Mouse (Mus musculus) lung, adult 18-20 months (tissue): ENCODE measurements at regions not wholly inside any gene's neighbourhood (a gene's known extent, or its start where the extent isn't known, plus 50 kb on each side); places are given as distances from the start of the nearest gene placed in this dataset.

ENCODE experiments used
- DNase-seq, 2 experiments: peaks; one replicate each; pipeline ENCODE4 v3.0.0; 2022; ENCODE audit warnings: mixed read lengths in 2 of 2

DNA sequence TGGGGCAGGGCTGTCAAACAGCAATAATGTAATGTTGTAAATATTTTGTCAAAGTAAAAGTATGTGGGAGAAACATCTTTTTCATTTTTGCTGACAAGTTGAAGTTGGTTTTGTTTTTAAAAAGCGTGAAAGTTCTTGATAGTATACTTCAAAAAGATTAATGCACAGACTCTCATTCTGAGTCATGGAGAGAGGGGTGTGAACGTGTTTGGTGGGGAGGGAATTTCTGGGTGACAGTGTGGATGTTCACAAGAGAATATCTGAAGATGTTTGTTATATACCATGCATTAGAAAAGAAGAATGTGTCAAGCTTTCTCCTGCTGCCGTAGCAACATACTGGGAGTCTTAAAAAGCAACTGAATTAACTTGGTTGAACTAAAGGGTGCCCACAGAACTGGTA lies 57.0 kb downstream of the Rps29 start:
- no peak for DNase-seq

DNA sequence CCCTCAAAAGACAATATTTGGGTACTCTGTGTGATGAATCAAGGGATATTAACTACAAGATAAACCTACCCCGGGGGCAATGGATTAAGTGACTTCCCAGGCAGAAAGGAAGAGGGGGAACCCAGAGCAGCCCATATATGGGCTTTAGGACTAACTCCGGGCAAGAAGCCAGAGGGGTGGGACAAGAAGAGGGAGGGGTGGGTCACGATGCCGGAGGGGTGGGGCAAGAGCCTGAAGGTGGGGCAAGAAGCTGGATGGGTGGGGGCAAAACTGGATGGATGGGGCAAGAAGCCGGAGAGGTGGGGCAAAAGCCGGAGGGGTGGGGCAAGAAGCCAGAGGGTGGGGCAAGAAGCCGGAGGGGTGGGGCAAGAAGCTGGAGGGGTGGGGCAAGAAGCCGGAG lies 64.1 kb downstream of the Rps29 start:
- DNase-seq = no peak

DNA sequence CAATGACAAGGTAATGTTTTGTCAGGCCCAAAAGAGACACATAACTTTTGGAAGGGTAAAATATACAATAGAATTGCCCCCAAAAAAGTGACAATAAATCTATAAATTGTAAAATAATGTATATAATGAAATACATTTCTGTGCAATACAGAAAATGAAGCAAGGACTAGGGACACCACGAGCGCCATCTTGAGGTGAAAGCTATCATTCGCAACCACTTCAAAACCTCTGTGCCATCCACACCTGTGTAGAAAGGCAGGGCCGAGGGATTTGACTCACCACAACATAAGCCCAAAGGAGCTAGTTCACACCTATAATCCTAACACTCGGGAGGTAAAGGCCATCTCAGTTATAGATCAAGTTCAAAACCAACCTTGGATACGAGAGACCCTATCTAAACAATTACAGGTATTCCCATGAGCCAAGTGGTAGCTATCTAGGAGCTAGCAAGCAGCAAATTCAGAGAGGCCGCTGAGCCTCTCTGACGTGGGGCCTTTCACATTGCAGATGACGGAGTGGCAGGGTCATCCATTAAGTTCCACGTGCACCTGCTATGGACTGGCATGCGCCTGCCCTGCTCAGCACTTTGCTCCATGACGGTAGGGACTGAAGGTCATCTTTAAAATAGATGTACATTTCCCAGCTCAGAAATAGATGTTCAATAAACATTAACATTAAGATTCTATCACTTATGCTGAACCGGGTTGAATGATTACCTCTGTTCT lies 65.8 kb downstream of the Rps29 start:
- no peak for DNase-seq

DNA sequence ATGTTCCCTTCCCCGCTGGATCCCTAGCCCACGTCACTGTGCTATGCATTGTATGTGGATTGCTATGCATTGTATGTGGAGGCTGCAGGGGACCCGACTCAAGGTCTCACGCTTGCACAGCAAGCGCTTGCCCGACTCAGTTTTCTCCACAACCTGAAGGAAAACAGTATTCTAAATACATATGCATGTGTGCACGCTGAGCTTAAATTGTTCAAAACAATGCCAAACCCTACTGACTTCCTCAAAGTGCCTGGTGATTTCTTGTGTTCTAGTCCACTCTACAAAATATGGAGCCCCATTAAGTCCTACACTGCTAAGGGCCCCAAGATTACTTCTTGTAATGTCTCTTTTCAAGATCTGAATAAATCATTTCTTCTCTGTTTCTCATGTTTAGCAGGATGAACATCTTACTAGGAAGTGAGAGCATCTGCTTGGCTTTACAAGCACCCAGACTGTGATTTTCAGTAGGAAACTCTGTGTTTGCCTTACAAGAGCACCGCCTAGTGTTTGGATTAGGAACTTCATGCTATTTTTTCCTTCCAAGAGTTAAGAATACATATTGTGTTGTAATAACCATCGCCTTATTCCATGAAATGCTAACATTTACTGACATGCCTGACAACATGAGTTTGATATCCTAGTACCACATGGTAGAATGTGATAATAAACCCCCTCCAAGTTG lies 70.9 kb downstream of the Rps29 start:
- DNase-seq = no peak

DNA sequence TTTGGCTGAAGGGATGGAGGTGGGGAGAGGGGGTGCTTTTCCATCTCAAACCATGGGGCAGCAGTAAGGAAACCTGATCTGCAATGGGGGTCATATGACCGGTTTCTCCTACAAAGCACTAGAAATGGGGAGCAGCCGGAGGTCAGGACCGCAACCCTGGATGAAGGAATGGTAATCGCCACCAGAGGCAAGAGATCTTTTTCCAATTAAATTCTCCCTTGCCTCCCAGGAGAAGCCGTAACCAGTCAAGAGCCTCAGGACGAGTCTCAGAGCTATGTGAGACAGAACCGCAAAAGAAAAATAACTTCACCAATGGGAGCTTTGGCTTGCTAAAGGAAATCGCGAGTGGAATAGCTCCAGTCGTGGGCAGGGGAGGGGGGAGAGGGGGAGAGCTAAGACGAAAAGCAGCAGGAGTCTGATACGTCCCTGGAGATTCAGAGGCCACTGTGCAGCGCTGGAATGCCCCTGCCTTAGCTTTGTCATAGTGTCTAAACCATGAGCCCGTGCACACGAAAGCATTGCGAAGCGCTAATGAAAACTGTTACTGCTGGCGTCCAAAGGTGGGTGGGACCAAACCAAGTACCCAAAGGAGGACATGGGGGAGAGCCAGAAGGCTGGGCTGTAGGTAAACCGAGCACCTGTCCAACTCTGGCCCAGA lies 73.3 kb downstream of the Rps29 start:
- no peak for DNase-seq

DNA sequence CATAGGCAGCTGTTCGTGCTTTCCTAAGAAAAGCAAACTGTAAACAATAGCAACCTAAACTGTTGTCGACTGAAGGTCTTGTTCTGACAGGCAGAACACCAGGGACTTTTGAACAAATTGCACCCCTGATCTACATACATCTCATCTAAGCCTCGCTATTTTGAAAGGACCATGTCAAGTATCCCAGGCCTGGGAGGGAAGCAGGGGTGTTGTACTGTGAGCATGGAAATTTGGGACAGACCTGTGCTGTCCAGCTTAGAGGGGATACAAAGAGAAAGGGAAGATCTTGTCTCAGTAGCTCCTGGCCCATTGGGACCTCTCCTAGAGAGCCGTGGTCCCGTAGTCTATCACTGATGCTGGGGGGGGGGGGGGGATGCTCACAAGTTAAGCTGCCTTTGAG lies 74.3 kb downstream of the Rps29 start:
- no peak for DNase-seq

DNA sequence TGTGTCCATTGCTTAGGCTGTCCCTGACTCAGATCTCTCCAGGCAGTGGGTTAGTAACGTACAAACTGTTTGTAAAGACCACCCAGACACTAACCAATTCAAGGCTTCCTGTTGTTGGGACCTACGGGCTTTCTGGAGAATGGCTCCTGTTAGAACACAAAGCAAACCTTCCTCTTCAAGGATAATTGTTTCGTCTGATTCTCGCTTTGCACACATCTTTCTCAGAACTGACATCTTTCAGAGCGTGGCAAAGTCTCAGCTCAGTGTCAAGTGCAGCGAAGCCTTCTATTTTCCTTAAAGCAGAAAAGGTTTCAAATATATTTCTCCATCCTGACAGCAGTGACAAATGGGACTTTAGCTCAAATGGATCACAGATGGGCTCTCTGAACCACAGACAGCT lies 76.9 kb downstream of the Rps29 start:
- DNase-seq = no peak

DNA sequence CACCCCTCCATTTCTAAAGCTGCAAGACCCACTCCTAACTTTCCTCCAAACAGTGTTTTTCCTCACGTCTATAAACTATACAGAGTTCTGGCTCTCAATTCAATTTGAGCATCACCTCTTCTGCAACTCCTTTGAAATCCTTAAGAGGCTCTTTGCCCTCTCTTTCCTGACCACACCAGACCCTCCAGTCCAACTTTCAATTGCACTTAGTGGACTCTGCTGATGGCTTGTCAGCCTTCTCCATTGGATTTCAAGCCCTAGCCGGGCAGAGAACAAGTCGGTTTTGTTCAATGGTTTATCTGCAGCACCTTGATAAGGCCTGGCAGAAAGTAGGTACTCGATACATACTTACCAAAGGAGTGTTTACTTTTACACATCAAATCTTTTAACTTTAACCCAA lies 119.4 kb downstream of the Rps29 start:
- no peak for DNase-seq

DNA sequence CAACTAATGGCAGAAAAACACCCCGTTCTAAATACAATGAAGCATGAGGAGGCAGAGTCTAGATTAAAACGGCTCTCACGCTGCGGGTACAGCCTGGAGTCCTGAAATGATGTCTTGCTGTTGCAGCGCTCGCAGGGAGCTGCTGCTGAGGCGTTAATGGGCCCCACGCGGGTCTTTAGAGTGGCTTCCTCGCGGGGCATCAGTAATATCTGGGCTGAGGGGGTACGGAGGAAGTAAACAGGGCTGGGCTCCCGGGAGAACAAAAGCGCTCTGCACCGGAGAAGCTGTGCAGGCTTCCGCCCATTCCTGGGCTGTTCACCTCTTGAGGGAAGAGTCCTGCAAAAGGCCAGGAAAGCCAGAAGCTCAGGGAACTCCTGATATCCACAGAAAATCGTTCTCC lies 135.4 kb downstream of the Rps29 start:
- DNase-seq = no peak

DNA sequence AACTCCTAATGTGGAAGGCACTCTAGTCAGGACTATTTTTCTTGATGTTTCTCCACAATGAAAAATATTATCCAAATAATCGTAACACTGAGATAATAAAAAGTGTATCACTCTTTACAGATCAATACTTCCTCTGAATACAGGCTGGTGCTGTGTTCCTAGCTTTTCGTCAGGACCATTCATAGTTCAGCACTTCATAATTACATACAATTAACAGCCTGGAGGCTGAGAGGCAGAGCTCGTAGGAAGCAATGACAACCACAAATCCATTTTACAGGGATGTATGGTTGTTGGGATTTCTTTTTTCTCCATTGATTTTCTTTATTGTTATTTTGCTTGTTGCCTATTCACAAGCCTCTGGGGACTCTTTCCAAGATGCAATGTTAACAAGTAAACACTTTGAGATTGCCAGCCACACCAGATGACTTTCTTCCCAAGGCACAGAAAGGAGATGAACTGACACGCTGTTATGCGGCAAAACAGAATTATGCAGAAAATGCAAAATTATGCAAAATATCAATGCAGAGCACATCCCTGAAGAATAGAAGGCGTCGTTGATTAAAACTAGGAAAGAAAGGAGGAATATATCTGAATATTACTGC lies 142.2 kb downstream of the Rps29 start:
- no peak for DNase-seq

DNA sequence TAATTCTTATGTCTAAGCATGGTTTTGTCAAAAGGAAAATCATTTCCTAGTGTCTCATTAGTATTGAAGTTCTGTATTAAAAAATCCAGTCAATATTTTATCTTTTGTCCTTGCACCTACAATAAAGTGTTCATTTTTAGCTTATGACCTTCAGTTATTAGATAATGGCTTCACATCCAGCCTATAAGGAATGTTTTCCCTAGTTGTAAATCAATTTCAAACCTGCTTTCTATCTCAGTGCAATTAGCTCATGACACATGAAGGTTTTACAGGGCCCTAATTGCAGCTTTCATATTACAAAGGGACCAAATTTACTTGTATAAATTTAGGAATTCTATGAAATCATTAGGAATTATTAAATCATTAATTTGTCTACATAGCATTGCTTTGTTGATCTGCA lies 153.8 kb downstream of the Rps29 start:
- no peak for DNase-seq

DNA sequence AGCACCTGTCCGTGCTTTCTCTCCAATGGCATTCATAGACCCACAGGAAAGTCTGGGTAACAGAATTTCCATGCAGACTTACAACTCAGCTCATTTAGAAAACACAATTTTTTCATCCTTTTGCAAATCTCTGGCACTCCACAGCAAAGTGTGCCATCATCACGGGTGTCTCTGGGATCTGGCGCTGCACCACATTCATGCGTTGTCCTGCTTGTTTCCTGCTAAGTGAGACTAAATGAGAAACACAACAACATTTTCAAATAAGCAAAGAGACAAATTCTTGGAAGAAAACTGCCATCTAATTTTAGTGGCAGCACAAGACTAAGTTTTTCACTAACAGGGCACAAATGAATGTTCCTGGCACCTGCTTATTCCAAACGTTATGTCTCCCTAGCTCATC lies 156.9 kb downstream of the Rps29 start:
- no peak for DNase-seq

DNA sequence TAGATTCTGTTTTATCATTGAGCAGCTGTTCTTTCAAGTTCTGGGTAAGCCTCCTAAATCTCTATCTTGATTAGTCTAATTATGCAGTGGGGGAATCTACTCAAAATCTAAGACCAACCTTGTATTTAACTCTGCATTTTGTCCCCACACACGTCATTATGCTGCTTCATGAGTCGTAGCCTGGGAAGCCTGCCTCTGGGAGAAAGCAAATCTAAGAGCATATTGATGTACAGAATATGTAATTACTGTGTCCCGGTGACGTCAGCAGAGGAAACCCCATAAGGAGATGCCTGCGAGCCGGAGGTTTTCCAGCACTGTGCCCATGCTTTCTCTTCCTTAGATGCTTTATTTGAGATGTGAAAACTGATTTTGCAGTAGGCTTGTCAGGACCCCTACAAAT lies 161.7 kb downstream of the Rps29 start:
- no peak for DNase-seq

DNA sequence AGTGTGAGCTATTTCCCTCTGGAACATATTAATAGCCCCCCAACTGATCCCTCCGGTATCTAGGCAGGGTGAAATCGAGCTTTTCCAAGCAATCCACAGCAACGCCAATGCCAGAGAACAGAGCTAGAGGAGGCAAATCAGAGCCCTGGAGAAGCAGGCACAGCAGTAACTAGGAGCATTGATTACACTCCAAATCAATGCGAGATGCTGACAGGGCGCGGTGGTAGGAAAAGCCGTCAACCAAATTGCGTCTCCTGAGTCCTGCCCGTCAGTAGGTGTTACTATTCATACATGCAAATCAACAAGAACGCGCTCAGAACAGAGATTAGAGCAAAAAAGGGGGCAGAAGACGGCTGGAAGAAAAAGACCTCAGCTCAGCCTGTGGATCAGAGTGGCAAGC lies 162.2 kb downstream of the Rps29 start:
- no peak for DNase-seq

DNA sequence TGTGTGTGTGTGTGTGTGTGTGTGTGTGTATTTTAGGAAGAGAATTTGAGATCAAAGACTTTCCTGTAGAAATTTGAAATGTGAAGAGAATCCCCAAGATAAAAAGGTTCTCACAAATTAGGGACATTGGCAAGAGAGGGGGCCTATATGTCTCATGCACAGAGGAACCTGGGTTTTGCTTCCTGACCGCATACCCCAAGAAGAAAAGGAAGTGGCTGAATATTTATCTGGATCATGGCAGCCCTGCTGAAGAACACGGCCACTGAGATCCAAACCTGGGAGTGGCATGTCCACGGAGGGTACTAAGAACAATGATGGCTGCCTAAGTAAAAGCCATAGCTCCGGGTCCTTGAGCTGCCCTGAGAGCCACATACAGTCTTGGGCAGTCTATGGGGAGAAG lies 178.3 kb downstream of the Rps29 start:
- no peak for DNase-seq

DNA sequence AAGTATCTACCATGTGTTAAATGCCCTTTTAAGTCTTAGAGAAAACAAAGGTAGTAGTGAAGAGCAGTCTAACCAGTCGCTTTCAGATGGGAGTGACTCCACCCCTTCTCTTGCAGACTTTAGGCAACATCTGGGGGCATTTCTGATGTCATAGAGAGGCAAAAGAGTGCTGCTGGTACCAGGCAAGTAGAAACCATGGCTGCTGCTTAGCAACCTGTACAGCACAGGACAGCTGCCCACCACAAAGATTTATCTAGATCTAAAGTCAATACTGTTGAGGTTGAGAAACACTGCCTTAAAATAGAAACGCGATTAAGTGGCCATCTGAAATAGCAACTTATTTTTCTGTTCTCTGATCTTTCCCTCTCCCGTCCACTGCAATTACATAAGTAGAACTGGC lies 178.8 kb downstream of the Rps29 start:
- peak in 1 of 2 experiments; percentile 3 for DNase-seq

DNA sequence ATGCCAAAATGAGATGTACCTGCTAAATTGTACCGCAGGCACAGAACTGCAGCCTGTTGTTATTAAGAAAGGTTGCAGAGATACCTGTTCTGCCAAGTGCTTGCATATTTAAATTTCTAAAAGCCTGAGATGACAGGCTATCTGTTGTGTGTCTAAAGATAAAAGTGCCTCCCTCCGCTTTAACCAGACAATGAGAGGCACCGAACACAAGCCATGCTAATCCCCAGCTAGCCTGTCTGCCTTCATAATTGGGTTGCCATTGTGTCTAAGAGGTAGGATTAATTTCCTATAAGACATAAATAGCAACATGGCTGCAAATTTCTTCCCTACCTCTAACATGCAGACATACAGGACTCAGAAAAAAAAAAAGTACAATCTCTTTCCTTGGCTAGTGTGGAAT lies 179.8 kb downstream of the Rps29 start:
- DNase-seq = no peak

DNA sequence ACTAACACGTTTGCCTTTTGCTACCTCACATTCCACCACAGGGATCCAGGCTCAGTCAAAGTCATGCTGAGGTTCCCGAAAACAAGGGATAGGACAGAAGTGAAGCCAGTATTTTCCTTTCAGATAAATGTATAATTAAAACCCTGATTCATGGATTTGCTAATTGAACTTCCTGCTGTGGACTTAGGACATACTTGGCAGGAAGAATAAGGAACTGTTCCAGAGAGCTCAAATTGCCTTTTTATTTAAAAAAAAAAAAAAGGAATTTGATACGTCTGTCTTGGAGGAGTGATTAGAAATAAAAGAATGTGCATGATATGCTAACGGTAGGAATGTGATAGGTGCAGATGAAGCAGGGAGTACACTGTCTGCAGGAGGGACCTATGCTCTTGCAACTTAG lies 181.7 kb downstream of the Rps29 start:
- DNase-seq = no peak

DNA sequence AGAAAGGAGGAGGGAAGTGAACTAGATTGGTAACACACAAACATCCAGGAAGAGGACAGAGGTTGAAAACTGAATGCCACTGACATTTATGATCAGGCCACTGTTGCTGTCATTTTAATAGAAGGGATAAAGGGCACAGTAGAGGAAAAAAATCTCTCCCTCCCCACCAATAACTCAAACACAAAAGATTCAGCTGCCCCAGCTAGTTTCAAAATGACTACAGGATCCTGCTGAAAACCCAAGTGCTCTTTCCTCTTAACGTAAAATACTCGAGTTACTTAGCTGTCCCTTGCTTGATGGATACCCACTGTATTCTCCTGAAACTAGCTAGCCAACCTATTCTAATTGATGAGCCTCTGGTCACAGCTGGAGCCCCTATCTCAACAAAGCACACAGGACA lies 211.7 kb downstream of the Rps29 start:
- DNase-seq = no peak

DNA sequence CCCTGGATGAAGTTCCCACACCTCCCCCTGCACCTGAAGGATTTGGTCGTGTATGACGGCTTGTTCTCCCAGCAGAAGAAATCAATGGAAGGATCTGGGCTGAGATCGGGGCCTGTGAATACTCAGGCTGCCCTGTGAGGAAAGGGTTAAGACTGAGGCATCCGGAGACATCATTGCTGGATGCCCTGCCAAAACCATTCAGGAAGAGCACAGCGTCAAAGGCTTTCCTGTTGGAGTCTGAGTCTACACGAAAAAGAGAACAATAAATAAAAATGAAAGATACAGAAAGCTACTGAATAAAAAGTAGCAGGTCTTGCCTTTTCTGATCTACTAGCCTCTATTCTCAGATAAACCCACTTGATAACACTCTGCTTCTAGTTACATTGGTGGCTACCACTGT lies 248.4 kb downstream of the Rps29 start:
- DNase-seq = no peak

DNA sequence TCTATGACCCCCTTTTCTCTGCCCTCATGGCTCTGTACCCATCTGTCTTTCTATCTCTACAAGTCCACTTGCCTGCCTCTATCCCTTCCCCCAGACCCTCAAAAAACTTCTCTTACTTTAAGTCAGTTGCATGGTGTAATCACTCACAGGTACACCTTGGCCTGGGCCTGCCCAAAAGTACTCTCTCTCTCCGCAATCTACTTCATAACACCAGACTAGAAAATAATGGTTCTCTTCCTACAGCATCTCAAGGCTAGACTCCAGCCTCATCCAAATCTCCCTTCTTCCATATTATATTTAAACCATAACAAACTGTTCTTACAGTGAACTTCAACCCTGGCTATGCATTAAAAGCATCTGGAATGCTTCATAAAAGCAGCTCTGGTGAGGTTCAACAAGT lies 254.2 kb downstream of the Rps29 start:
- DNase-seq = no peak

DNA sequence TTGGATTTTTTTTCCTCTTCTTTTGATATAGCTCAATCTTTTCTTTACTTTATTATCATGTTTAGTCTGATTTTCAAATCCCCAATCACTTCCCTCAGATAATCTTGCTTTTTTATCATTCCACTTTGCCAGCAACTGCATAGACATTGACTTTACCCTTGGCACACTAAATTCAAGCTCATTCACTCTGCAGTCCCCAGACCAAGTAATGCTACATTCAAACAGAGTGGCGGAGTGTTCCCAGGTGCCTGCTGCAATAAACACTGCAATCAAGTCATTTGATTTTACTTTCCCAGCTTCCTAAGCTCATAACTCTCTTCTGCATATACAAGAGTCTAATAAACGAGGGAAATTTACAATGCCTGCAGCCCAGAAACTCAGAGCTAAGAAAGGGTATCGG lies 269.8 kb downstream of the Rps29 start:
- no peak for DNase-seq

DNA sequence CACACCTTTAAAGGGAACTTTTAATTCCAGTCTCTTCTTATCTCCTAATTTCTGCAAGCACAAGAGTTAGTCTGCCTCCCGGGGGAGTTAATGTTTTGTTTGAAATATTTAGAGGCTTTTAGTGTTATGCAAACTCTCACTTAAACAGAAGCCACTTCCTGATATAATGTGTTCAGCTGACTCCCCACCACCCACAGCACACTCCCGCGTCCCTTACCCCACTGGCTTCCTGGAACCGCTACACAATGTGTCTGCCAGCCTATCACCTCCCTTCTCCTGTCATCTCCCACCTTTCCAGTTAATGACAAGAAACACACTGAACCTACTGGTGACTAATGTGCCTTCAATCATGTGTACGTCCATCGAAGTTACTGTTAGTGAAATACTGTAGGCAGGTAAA lies 276.5 kb downstream of the Rps29 start:
- DNase-seq = no peak

DNA sequence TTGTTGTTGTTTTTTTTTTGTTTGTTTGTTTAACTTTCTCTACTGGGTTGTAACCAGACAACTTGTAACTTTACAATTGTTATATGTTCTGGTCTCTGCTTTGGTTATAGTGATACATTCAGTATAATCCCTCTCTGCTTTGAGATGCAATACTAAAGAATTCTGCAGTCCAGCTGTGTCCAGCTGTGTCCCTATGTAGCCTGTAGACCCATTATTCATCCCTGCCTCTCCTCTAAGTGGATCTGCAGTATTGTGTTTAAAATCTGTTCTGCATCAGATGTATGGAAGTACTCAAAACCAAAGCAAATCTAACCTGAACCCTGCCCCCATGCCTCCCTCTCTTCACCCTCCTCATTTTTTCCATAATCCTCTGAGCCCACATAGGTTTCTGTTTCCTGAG lies 279.6 kb downstream of the Rps29 start:
- DNase-seq = no peak
